Mouse (Mus musculus): ENCODE measurements around the gene Fam207a.

DNA sequence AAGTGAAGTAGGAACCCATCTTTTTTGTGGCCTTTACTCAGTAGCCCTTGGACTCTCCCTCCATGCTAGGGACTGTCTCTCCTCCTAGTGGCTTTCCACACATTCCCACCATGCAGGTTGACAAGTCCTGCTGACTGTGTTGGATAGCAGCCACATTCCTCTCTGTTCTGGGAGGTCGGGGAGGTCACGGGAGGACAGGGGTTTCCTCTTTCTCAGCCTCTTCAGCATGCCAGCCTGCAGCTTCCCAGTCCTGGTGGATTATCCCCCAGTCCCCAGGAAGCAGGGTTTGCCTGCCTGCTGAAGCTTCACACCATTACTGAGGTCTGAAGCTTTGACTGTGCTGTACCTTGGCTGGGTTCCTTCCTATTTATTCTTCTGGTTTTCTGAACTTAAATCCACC lies 67.8 kb downstream of the Fam207a start:
- no peak for TF ChIP-seq ZNF384 (IDR thresholded peaks at IDR 0.05; ENCODE audit: low read depth, low read length)
- no peak for TF ChIP-seq HCFC1 (IDR thresholded peaks at IDR 0.05; ENCODE audit: borderline replicate concordance, insufficient read depth, low read length)
